Mouse (Mus musculus) megakaryocyte, embryonic 14.5 days (primary cell): ENCODE data around the gene Eftud2. TPM values are rescaled to one million over a fixed set of nuclear protein-coding genes. Genes with fewer than 3 reads are reported as not detected.

Experiments
- H3K27me3 ChIP-seq: replicated peaks from 2 replicates; pipeline ENCODE3; 2012; ENCODE audit warnings: inconsistent platforms
- H3K36me3 ChIP-seq: replicated peaks from 2 replicates; pipeline ENCODE3; 2012; ENCODE audit warnings: low read length, inconsistent platforms, mixed read lengths
- H3K4me1 ChIP-seq: 2 replicates; pipeline ENCODE4 v1.6.1; 2012; ENCODE audit warnings: inconsistent platforms
- H3K4me3 ChIP-seq: replicated peaks from 2 replicates; pipeline ENCODE3; 2012; ENCODE audit warnings: moderate library complexity, mild to moderate bottlenecking, inconsistent platforms
- H3K9me3 ChIP-seq: 2 replicates; pipeline ENCODE4 v1.6.1; 2012; ENCODE audit warnings: inconsistent platforms
- FLI1 ChIP-seq: IDR thresholded peaks from 2 replicates; pipeline ENCODE4 v1.6.1; 2012; ENCODE audit warnings: low read length, inconsistent platforms, mixed read lengths
- GATA1 ChIP-seq: IDR thresholded peaks from 3 replicates; pipeline ENCODE4 v1.6.1; 2012; ENCODE audit warnings: mixed read lengths, low read length, inconsistent platforms, borderline replicate concordance
- polyA plus RNA-seq: library from polyadenylated mRNA; stranded (reverse); fragments of >175 nt; gene quantifications from 2 replicates; pipeline ENCODE4 v1.2.3, GENCODE M21; 2012; ENCODE audit warnings: low replicate concordance; ENCODE audit not compliant: insufficient read depth

Gene Eftud2
- polyA plus RNA-seq, 1 experiment = 87.1 TPM

DNA sequence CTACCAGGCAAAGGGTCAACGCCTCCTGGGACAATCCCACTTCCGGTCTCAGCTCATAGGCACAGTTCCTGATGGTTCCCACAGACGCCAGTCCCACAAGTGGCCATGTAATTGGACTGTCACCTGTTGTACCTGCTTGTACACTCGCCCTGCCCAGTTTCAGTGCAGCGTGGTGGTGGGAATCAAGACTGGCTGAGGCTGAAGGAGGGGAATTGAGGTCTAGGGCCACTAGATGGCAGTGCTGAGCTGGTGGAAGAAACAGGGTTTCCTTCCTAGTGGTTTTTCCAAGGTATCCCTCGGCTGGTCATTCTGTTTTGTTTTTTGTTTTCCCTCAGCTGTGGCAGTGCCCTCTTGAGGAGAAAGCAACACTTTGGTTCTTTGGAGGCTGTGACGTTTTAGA lies 20.0 kb upstream of the Eftud2 start, which contains the start of gene Gfap:
Gfap (minus strand) TSS at position 150 of the 400 bp plus-strand sequence.
- no peak for TF ChIP-seq FLI1
- TF ChIP-seq GATA1 = no peak
- H3K9me3 ChIP-seq = no peaks in the 10 kb centered on the region
- H3K4me3 ChIP-seq = peak within 1 kb of the TSS; percentile 83
- H3K36me3 ChIP-seq = peaks cover 19% of the 10 kb centered on the region
- peaks cover 59% of the 10 kb centered on the region for H3K27me3 ChIP-seq
- peaks cover 21% of the 10 kb centered on the region for H3K4me1 ChIP-seq

DNA sequence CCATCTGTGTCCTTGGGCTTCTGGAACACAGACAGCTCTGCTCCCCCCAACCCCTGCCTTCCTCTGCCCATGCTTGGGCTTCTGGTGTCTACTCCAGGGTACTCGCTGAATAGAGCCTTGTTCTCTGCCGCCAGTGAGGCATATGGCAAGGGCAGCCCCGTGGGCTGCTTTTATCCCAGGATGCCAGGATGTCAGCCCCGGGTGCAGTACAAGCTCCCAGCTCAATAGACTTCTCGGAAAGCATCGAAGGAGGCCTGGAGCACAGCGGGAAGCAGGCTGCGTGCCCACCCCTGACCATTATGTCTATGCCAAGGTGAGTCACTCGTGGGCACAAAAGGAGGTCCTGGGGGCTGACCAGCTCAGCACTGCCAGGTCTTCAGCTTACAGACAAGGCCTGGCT lies 17.6 kb upstream of the Eftud2 start:
- peaks cover 81% of the 10 kb centered on the region for H3K27me3 ChIP-seq
- no peaks in the 10 kb centered on the region for H3K9me3 ChIP-seq
- peaks cover 31% of the 10 kb centered on the region for H3K4me1 ChIP-seq
- no peaks in the 10 kb centered on the region for H3K36me3 ChIP-seq
- TF ChIP-seq GATA1 (no peak), FLI1 (no peak)
- H3K4me3 ChIP-seq = no peak overlapping the region

DNA sequence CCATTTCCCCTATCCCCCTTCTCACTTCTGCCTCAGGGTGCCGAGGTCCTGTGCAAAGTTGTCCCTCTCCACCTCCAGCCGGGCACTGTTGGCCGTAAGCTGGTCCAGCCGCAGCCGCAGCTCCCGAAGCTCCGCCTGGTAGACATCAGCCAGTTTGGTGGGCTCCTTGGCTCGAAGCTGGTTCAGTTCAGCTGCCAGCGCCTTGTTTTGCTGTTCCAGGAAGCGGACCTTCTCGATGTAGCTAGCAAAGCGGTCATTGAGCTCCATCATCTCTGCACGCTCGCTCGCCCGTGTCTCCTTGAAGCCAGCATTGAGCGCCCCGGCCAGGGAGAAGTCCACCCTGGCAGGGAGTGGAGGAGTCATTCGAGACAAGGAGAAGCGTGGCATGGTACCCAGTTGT lies 15.9 kb upstream of the Eftud2 start:
- TF ChIP-seq FLI1 (no peak), GATA1 (no peak)
- no peaks in the 10 kb centered on the region for H3K36me3 ChIP-seq
- peaks cover 37% of the 10 kb centered on the region for H3K4me1 ChIP-seq
- H3K27me3 ChIP-seq = peaks cover 89% of the 10 kb centered on the region
- no peak overlapping the region for H3K4me3 ChIP-seq
- H3K9me3 ChIP-seq = no peaks in the 10 kb centered on the region

DNA sequence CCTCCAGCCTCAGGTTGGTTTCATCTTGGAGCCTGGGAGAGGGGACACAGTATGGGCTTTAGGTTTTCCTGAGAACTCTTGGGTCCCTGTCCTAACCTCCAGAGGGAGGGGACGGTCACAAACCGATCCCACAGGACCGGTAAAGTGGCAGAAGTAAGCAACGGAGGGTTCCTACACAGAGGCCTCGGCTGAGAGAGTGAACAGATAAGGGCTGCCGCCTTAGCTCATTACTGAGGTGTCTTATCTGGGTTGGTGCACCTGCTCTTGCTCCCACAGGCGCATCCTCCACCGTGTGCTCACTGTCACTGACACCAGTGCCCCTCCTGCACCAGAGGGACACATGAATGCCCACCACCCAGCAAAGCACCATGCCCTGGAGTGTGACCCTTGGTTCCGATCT lies 15.0 kb upstream of the Eftud2 start:
- H3K36me3 ChIP-seq = no peaks in the 10 kb centered on the region
- no peak for TF ChIP-seq GATA1
- TF ChIP-seq FLI1 = no peak
- no peak overlapping the region for H3K4me3 ChIP-seq
- H3K4me1 ChIP-seq = peaks cover 28% of the 10 kb centered on the region
- H3K9me3 ChIP-seq = no peaks in the 10 kb centered on the region
- H3K27me3 ChIP-seq = peaks cover 89% of the 10 kb centered on the region

DNA sequence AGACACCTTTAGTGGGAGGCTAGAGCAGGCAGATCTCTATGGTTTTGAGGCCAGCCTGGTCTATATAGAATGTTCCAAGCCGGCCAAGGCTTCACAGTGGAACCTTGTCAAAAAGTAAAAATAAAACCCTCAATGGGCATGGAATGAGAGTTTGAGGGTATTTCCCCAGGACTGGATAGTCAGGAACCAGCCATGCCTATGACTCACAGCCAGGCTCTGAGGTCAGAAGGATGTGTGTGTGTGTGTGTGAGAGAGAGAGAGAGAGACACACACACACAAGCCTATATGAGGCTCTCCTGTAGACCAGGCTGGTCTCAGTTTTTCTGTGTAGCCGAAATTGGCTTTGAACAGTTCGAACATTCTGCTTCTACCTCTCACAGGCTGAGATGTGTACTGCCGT lies 13.9 kb upstream of the Eftud2 start:
- peaks cover 24% of the 10 kb centered on the region for H3K4me1 ChIP-seq
- H3K27me3 ChIP-seq = peaks cover 88% of the 10 kb centered on the region
- no peaks in the 10 kb centered on the region for H3K9me3 ChIP-seq
- H3K4me3 ChIP-seq = no peak overlapping the region
- TF ChIP-seq FLI1 = no peak
- TF ChIP-seq GATA1 = no peak
- no peaks in the 10 kb centered on the region for H3K36me3 ChIP-seq

DNA sequence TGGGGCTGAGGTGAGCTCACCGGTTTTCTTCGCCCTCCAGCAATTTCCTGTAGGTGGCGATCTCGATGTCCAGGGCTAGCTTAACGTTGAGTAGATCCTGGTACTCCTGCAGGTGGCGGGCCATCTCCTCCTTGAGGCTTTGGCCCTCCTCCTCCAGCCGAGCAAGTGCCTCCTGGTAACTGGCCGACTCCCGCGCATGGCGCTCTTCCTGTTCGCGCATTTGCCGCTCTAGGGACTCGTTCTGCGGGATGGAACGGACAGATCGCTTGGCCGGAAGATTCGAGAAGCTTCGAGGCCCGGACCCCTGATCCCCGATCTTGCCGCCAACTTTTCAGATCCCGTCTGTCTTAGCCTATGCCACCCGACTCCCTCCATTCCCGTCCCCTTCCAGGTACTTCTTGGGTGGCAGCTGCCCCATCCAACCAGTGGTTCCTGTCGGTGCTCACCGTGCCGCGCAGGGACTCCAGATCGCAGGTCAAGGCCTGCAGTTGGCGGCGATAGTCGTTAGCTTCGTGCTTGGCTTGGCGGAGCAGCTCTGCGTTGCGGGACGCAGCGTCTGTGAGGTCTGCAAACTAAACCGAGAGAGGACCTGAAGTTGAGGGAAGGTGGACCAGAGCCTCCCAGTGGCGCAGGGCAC lies 12.3 kb upstream of the Eftud2 start:
- Histone ChIP-seq H3K4me1 (peaks cover 27% of the 10 kb centered on the region), H3K36me3 (no peaks in the 10 kb centered on the region), H3K4me3 (peak overlapping the region; percentile 87), H3K27me3 (peaks cover 85% of the 10 kb centered on the region), H3K9me3 (peaks cover 4% of the 10 kb centered on the region)
- TF ChIP-seq FLI1 (no peak), GATA1 (no peak)

DNA sequence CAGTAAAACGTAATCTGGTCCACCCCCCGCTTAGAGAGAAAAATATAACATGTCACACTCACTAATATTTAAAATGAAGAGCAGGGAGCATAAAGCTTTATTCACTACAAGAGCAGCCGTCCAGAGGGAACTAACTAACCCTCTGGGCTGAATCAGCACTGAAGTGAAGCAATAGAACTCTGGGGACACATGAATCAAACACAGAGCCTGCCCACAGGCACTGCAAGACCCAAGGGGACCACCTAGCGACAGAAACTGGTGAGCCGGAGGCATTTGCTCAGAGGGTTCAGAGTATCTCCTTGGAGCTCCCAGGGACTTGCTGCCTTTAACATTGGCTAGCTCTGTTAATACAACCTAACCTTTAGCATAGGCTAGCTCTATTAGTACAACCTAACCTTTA lies 9.3 kb upstream of the Eftud2 start:
- TF ChIP-seq FLI1 (no peak), GATA1 (no peak)
- H3K27me3 ChIP-seq = peaks cover 85% of the 10 kb centered on the region

DNA sequence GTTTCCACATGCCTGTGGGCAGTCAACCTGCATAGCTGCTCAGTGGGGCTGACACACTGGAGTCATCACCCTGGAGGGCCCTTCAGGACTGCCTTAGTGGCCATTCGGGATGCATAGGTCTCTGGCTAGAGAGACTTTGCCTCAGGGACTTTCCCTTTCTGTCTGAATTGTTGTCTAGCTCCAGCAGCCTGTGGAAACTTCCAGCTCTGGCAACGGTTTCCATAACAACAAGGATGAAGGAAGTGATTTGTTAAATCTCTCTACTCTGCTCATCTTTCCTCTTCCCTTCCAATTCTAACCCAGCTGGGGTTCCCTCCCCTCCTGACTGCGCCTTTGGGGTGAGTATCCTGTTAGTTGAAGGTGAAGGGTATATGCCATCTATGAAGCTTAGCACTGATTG lies 7.3 kb upstream of the Eftud2 start:
- peaks cover 80% of the 10 kb centered on the region for H3K27me3 ChIP-seq
- H3K4me1 ChIP-seq = peaks cover 8% of the 10 kb centered on the region
- peaks cover 4% of the 10 kb centered on the region for H3K9me3 ChIP-seq
- no peak for TF ChIP-seq GATA1
- TF ChIP-seq FLI1 = no peak
- no peaks in the 10 kb centered on the region for H3K36me3 ChIP-seq
- no peak overlapping the region for H3K4me3 ChIP-seq

More for the DNA sequence above, 9.3 kb upstream of the Eftud2 start:
- Histone ChIP-seq H3K36me3 (no peaks in the 10 kb centered on the region), H3K4me1 (peaks cover 16% of the 10 kb centered on the region), H3K9me3 (peaks cover 4% of the 10 kb centered on the region), H3K4me3 (no peak overlapping the region)

DNA sequence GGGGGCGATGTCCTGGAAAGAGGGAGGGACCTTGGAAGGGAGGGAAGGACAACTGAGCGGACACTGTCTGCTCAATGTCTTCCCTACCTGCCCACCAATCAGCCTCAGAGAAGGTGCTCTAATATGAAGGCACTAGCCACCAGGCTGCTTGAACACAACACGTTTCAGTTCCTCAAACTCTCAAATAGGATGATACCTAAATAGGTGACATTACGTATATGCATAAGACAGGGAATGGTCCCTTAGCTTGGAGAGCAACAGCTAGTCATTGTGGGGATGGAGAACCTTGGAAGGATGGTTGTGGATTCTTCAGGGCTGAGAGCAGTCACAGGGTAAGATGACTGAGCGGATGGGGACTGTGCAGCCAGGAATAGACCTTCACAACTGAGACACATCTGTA lies 6.6 kb upstream of the Eftud2 start:
- peaks cover 4% of the 10 kb centered on the region for H3K9me3 ChIP-seq
- TF ChIP-seq FLI1 (no peak), GATA1 (no peak)
- no peak overlapping the region for H3K4me3 ChIP-seq
- H3K27me3 ChIP-seq = peaks cover 80% of the 10 kb centered on the region
- H3K36me3 ChIP-seq = no peaks in the 10 kb centered on the region
- H3K4me1 ChIP-seq = peaks cover 7% of the 10 kb centered on the region; the same call in 1 of the 2 replicates

DNA sequence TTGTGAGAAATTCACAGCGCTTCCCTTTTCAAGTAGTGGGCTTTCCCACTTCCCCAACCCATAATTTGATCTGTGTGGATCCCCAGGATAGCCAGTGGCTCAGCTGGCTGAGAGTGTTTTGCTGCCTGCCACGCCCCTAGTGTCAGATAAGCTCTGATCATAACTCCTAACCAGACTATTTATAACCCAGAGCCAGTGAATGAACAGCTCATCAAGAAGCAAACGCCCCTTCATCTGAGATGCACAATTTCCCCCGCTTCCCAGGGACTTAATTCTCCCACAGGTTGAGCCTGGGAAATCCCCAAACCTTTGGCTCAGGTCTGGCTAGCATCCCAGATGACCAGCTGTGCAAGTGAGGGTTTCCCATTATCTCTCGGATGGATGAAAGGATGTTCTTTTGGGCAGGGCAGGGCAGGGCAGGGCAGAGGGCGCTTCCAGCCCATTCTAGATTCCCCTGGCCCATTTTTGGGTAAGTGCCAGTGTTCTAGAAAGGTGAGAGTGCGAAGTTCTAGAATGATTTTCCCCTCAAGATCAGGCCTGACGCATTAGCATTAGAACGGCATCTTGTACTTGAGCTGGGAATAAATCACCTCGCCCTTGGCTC lies 3.9 kb upstream of the Eftud2 start, which contains the start of gene Fam187a:
Fam187a (plus strand) TSS at position 554 of the 604 bp plus-strand sequence.
- Histone ChIP-seq H3K27me3 (peaks cover 66% of the 10 kb centered on the region), H3K36me3 (no peaks in the 10 kb centered on the region), H3K9me3 (peaks cover 4% of the 10 kb centered on the region), H3K4me1 (peaks cover 21% of the 10 kb centered on the region), H3K4me3 (no peak within 1 kb of the TSS)
- TF ChIP-seq FLI1 (no peak), GATA1 (no peak)
